Mouse (Mus musculus): ENCODE measurements around the gene Asb15. TPM values are rescaled to one million over a fixed set of nuclear protein-coding genes. Genes with fewer than 3 reads are reported as not detected.

The Asb15 gene
- polyA plus RNA-seq, 1 experiment from 2014 or later, result not detected

DNA sequence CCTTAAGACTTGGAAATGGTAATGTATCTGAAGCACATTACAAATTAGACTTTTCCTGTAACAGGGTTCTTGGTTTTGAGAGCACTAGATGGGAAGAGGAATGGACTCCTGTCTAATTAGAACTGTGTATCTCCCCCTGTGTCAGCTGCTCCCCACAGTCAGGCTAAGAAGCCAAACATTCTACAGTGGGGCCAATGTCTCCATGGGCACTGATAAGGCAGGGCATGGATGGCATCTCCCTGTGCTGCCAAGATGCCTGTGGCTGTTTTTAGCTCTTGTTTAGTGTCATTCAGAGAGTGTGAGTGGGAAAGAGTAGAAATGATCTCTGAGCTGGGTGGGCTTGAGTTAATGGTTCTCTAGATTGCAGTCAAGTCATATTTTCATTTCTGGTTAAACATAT, 45.4 kb downstream of the Asb15 start:
- no peaks in the 10 kb centered on the region for H3K9me3 ChIP-seq (ENCODE audit: control insufficient read depth, low read length)
- ATAC-seq (ENCODE audit: low read depth), result no peak

DNA sequence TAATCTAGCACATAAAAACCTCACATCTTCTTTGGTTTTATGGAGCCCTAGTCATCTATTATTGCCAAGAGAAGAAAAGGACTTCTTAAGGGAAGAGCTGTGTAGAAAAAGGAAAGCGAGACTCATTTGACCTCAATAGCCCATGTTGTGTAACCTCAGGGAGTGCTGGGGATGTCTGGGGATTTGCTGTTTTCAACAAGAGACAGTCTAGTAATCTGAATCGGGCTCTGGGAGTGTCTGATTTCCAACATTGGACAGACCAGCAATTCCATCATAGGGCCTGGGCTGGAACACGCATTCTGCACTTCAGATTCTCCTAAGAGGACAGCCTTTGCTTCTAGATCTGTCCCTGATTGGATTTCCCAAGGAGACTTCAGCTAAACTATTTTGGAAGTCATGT, 55.5 kb downstream of the Asb15 start:
- 76% methylated on average over 3 of the region's 3 CpGs for WGBS
- Histone ChIP-seq H3K4me3 (ENCODE audit: low read depth, low read length) (no peak overlapping the region), H3K4me2 (ENCODE audit: low read depth, low read length) (no peak overlapping the region), H3K9me3 (ENCODE audit: control insufficient read depth, low read length) (no peaks in the 10 kb centered on the region), H3K36me3 (ENCODE audit: control insufficient read depth, insufficient read depth, low read length) (no peaks in the 10 kb centered on the region), H3K4me1 (ENCODE audit: control insufficient read depth, insufficient read depth, low read length) (no peaks in the 10 kb centered on the region), H3K27me3 (ENCODE audit: control insufficient read depth, insufficient read depth, low read length) (no peaks in the 10 kb centered on the region), H3K27ac (ENCODE audit: low read depth, low read length) (no peak overlapping the region), H3K9ac (replicated peaks; ENCODE audit: low read depth, low read length) (no peak overlapping the region)
- ATAC-seq (ENCODE audit: low read depth), result no peak

More for the DNA sequence above, 45.4 kb downstream of the Asb15 start:
- Histone ChIP-seq H3K4me3 (ENCODE audit: low read depth, low read length) (no peak overlapping the region), H3K27me3 (ENCODE audit: control insufficient read depth, insufficient read depth, low read length) (no peaks in the 10 kb centered on the region), H3K36me3 (ENCODE audit: control insufficient read depth, insufficient read depth, low read length) (no peaks in the 10 kb centered on the region), H3K4me1 (ENCODE audit: control insufficient read depth, insufficient read depth, low read length) (no peaks in the 10 kb centered on the region), H3K9ac (replicated peaks; ENCODE audit: low read depth, low read length) (no peak overlapping the region), H3K27ac (ENCODE audit: low read depth, low read length) (no peak overlapping the region), H3K4me2 (ENCODE audit: low read depth, low read length) (no peak overlapping the region)

DNA sequence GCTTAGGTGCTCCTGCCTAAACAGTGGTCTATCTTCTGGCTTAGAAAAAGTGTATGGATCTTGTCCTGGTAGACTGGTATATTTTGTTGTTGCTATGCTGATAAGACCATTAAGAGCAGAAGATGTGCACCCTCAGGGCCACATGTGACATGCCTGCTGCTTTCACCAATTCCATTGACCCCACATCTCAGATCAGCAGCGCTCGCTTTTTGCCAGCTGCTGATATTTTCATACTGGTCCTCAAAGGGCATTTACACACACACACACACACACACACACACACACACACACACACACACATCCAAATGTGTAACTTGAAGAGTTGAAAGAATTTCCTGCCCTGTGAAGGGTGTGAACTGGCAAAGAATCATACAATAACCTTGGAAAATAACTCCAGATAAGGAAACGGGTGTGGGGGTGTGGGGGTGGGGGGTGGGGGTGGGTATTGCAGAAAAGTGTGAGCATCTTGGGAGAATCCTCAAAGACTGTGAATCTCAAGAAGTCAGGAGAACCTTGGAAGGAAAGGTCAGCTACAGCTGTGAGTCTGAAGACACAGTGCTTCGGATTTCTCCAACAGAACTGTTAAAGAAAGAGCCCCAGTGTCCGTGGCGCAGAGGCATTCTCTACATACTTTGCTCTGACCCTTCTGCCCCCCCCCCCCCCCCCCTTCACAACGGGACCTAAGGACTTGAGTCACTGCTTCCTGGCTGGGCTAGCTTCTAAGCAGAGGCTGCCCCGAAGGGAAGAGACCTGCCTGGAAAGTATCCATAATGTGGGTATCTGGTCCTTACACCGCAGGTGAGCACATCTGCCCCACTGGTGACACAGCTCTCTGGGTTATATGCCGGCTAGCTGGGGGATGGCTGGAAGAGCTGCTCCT, 57.7 kb downstream of the Asb15 start:
- H3K9ac ChIP-seq (replicated peaks; ENCODE audit: low read depth, low read length), result no peak overlapping the region
- no peak overlapping the region for H3K4me2 ChIP-seq (ENCODE audit: low read depth, low read length)
- H3K27me3 ChIP-seq (ENCODE audit: control insufficient read depth, insufficient read depth, low read length), result no peaks in the 10 kb centered on the region
- H3K4me3 ChIP-seq (ENCODE audit: low read depth, low read length), result no peak overlapping the region
- no peak for ATAC-seq (ENCODE audit: low read depth)
- no peaks in the 10 kb centered on the region for H3K4me1 ChIP-seq (ENCODE audit: control insufficient read depth, insufficient read depth, low read length)
- no peaks in the 10 kb centered on the region for H3K36me3 ChIP-seq (ENCODE audit: control insufficient read depth, insufficient read depth, low read length)
- WGBS, result 76% methylated on average over 10 of the region's 10 CpGs
- H3K27ac ChIP-seq (ENCODE audit: low read depth, low read length), result no peak overlapping the region
- H3K9me3 ChIP-seq (ENCODE audit: control insufficient read depth, low read length), result no peaks in the 10 kb centered on the region

DNA sequence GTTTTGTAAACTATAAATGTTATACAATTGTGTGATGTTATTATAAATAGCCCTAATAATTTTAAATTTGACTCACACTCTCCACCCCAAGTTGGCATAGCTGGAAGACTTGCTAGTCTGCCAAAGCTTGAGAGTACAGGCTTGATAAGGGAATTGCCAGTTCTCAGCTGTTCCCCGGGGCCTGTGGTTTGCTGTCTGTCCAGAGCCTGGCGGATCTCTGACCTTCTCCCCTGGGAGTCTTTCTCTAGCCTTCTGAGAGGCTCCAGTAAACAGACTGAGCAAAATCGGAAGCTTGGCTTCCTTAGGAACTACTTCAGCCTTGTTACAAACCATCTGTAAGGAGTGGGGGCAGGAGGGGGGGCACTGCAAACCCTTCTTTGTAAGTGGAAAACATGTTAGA, 58.9 kb downstream of the Asb15 start:
- no peaks in the 10 kb centered on the region for H3K27me3 ChIP-seq (ENCODE audit: control insufficient read depth, insufficient read depth, low read length)
- H3K4me1 ChIP-seq (ENCODE audit: control insufficient read depth, insufficient read depth, low read length), result no peaks in the 10 kb centered on the region
- ATAC-seq (ENCODE audit: low read depth), result no peak
- H3K36me3 ChIP-seq (ENCODE audit: control insufficient read depth, insufficient read depth, low read length), result no peaks in the 10 kb centered on the region
- no peak overlapping the region for H3K4me3 ChIP-seq (ENCODE audit: low read depth, low read length)
- H3K4me2 ChIP-seq (ENCODE audit: low read depth, low read length), result no peak overlapping the region
- no peak overlapping the region for H3K27ac ChIP-seq (ENCODE audit: low read depth, low read length)
- H3K9me3 ChIP-seq (ENCODE audit: control insufficient read depth, low read length), result no peaks in the 10 kb centered on the region
- 47% methylated on average over 3 of the region's 3 CpGs for WGBS
- H3K9ac ChIP-seq (replicated peaks; ENCODE audit: low read depth, low read length), result no peak overlapping the region

DNA sequence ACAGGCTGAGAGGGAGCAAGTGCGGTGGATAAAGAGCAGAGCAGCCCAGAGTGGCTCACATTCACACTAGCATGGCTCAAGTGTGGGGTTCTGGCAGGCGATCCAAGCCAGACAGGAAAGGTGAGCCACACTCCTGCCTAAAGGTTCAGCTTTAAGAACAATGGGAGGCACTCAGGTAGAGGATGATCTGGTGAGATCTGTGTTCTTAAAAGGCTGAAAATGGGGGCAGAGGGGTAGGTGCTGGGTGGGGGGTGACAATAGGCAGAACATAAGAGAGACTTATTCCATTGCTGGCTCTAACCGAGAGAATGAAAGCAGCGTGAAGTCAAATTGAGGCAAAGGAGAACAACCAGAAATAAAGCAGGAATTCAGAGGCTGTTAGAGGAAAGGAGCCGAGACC, 62.3 kb downstream of the Asb15 start:
- Histone ChIP-seq H3K4me1 (ENCODE audit: control insufficient read depth, insufficient read depth, low read length) (no peaks in the 10 kb centered on the region), H3K4me2 (ENCODE audit: low read depth, low read length) (no peak overlapping the region), H3K27ac (ENCODE audit: low read depth, low read length) (no peak overlapping the region), H3K36me3 (ENCODE audit: control insufficient read depth, insufficient read depth, low read length) (no peaks in the 10 kb centered on the region), H3K4me3 (ENCODE audit: low read depth, low read length) (no peak overlapping the region), H3K9ac (replicated peaks; ENCODE audit: low read depth, low read length) (no peak overlapping the region), H3K9me3 (ENCODE audit: control insufficient read depth, low read length) (no peaks in the 10 kb centered on the region), H3K27me3 (ENCODE audit: control insufficient read depth, insufficient read depth, low read length) (no peaks in the 10 kb centered on the region)
- ATAC-seq (ENCODE audit: low read depth), result no peak
- WGBS, result 92% methylated on average over 5 of the region's 5 CpGs

DNA sequence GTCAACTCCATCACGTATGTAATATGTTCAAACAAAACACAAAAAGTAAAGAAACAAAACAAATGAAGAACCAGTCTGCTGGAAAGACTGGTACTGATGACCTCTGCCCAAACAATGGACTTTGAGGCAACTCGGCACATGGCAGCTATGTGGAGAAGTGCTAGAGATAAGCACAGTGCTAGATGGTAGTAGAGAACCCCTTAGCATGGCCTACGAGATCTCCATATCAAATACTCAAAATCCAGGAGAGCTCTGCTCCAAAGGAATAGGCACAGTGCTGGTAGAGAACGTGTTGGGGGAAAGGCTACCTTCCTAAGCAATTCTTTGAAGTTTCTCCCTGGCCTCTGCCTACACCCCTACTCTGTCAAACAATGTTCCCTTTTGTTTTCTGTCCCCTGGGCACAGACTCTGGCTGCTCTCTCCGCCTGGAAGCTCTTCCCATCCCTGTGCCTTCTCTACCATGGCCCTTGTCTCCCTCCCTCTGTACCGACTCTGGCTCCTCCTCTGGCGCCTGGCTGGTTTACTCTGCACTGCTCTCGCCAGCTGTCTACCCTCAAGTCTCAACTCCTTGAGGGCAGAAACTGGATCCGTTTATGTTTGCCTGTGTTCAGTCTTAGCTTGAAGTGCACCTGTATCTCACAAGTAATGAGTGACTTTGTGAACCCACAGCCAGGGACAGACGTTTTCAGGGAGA, 63.7 kb downstream of the Asb15 start:
- Histone ChIP-seq H3K27me3 (ENCODE audit: control insufficient read depth, insufficient read depth, low read length) (no peaks in the 10 kb centered on the region), H3K4me1 (ENCODE audit: control insufficient read depth, insufficient read depth, low read length) (no peaks in the 10 kb centered on the region), H3K36me3 (ENCODE audit: control insufficient read depth, insufficient read depth, low read length) (no peaks in the 10 kb centered on the region), H3K4me3 (ENCODE audit: low read depth, low read length) (no peak overlapping the region), H3K9me3 (ENCODE audit: control insufficient read depth, low read length) (no peaks in the 10 kb centered on the region), H3K4me2 (ENCODE audit: low read depth, low read length) (no peak overlapping the region), H3K27ac (ENCODE audit: low read depth, low read length) (no peak overlapping the region), H3K9ac (replicated peaks; ENCODE audit: low read depth, low read length) (no peak overlapping the region)
- 60% methylated on average over 10 of the region's 10 CpGs for WGBS
- no peak for ATAC-seq (ENCODE audit: low read depth)

DNA sequence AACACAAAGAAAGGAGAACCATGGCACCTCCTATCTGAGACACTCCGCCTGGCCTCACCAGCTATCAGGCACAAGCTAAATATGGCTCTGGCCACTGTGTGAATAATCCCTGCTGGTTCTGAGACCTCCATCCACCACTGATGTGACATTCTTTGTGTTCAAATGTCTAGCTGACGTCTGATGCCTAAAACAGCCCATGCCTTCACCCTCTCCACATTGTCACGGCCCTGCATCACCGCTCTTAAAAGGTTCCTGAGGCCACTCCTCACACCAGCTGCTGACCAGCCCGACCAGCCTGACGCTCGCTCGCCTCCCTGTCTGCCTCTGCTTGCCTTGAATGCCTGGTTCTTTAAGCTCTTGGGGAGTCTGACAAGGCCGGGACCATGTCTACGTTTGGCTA, 69.6 kb downstream of the Asb15 start, which contains the start of gene Lmod2:
Lmod2 (plus strand) TSS at position 263 of the 400 bp plus-strand sequence.
- Histone ChIP-seq H3K27me3 (ENCODE audit: control insufficient read depth, insufficient read depth, low read length) (no peaks in the 10 kb centered on the region), H3K4me3 (ENCODE audit: low read depth, low read length) (no peak within 1 kb of the TSS), H3K36me3 (ENCODE audit: control insufficient read depth, insufficient read depth, low read length) (no peaks in the 10 kb centered on the region), H3K4me2 (ENCODE audit: low read depth, low read length) (no peak within 1 kb of the TSS), H3K9me3 (ENCODE audit: control insufficient read depth, low read length) (no peaks in the 10 kb centered on the region), H3K9ac (replicated peaks; ENCODE audit: low read depth, low read length) (no peak within 1 kb of the TSS), H3K4me1 (ENCODE audit: control insufficient read depth, insufficient read depth, low read length) (no peaks in the 10 kb centered on the region), H3K27ac (ENCODE audit: low read depth, low read length) (no peak within 1 kb of the TSS)
- WGBS, result 85% methylated on average over 10 of the region's 10 CpGs
- no peak for ATAC-seq (ENCODE audit: low read depth)

DNA sequence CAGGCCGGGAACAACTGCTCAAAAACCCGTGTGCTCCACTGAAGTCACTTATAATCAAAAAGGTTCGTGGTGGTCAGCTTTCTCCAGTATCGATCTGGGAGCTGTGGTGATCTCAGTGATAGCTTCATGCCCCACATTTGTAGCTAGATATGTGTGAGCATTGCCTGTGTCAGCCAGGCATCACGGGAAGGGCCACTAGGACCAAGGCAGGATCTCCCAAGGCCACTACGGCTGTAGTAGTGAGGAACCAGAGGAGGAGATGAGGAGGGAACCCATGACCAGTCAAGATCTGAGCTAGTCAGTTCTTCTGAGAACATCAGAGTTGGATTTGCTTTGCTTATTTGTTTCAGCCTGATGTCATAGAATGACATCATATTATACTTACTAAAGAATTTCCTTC, 71.2 kb downstream of the Asb15 start:
- 94% methylated on average over 6 of the region's 6 CpGs for WGBS
- no peak overlapping the region for H3K27ac ChIP-seq (ENCODE audit: low read depth, low read length)
- H3K27me3 ChIP-seq (ENCODE audit: control insufficient read depth, insufficient read depth, low read length), result no peaks in the 10 kb centered on the region
- no peak overlapping the region for H3K4me2 ChIP-seq (ENCODE audit: low read depth, low read length)
- H3K9me3 ChIP-seq (ENCODE audit: control insufficient read depth, low read length), result no peaks in the 10 kb centered on the region
- H3K36me3 ChIP-seq (ENCODE audit: control insufficient read depth, insufficient read depth, low read length), result no peaks in the 10 kb centered on the region
- H3K9ac ChIP-seq (replicated peaks; ENCODE audit: low read depth, low read length), result no peak overlapping the region
- H3K4me3 ChIP-seq (ENCODE audit: low read depth, low read length), result no peak overlapping the region
- no peak for ATAC-seq (ENCODE audit: low read depth)
- no peaks in the 10 kb centered on the region for H3K4me1 ChIP-seq (ENCODE audit: control insufficient read depth, insufficient read depth, low read length)

DNA sequence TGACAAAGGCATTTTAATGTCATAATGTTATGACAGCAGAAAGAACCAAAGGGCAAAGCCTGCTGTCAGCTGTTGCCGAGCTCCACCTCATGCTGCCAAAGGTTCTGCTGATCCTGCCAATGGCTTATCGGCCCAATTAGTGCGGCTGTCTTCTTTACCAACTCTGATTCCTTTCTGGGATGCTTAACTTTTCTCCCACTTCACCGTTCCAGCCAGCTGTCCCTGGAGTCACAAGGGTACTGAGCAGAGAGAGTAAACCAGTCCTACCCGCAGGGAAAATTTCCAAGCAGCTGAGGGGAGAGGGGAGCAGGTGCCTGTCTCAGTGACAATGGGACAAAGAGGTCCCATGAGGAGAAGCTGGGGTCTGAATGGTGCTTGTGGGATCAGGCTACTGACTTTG, 71.7 kb downstream of the Asb15 start:
- H3K9me3 ChIP-seq (ENCODE audit: control insufficient read depth, low read length), result no peaks in the 10 kb centered on the region
- no peak overlapping the region for H3K27ac ChIP-seq (ENCODE audit: low read depth, low read length)
- 74% methylated on average over 5 of the region's 5 CpGs for WGBS
- no peaks in the 10 kb centered on the region for H3K36me3 ChIP-seq (ENCODE audit: control insufficient read depth, insufficient read depth, low read length)
- H3K4me2 ChIP-seq (ENCODE audit: low read depth, low read length), result no peak overlapping the region
- no peaks in the 10 kb centered on the region for H3K4me1 ChIP-seq (ENCODE audit: control insufficient read depth, insufficient read depth, low read length)
- no peak for ATAC-seq (ENCODE audit: low read depth)
- no peaks in the 10 kb centered on the region for H3K27me3 ChIP-seq (ENCODE audit: control insufficient read depth, insufficient read depth, low read length)
- no peak overlapping the region for H3K9ac ChIP-seq (replicated peaks; ENCODE audit: low read depth, low read length)
- no peak overlapping the region for H3K4me3 ChIP-seq (ENCODE audit: low read depth, low read length)
